Mouse (Mus musculus) liver, embryonic 12.5 days (tissue): ENCODE data around the gene Lrrc4. TPM values are rescaled to one million over a fixed set of nuclear protein-coding genes. Genes with fewer than 3 reads are reported as not detected.

ENCODE experiments used
- ATAC-seq: fragments of 200-750 bp; cut with Nextera tagmentation; 2 replicates; pipeline ENCODE4 v1.8.0; 2017; ENCODE audit warnings: moderate number of reproducible peaks, mild to moderate bottlenecking, moderate library complexity
- H3K27ac ChIP-seq: fragments of 300-500 bp; sonication (generic); 2 replicates; pipeline ENCODE4 v1.5.1; 2016; ENCODE audit warnings: mild to moderate bottlenecking
- H3K27me3 ChIP-seq: fragments of 300-500 bp; sonication (generic); replicated peaks from 2 replicates; pipeline ENCODE4 v1.6.1; 2016; ENCODE audit warnings: mild to moderate bottlenecking, moderate library complexity
- H3K36me3 ChIP-seq: fragments of 300-500 bp; sonication (generic); 2 replicates; pipeline ENCODE4 v1.6.1; 2016; ENCODE audit warnings: mild to moderate bottlenecking, moderate library complexity
- H3K4me1 ChIP-seq: fragments of 300-500 bp; sonication (generic); 2 replicates; pipeline ENCODE4 v1.6.1; 2016
- H3K4me2 ChIP-seq: fragments of 300-500 bp; sonication (generic); 2 replicates; pipeline ENCODE4 v1.6.1; 2016; ENCODE audit warnings: mild to moderate bottlenecking, moderate library complexity
- H3K4me3 ChIP-seq: fragments of 300-500 bp; sonication (generic); 2 replicates; pipeline ENCODE4 v1.5.1; 2016; ENCODE audit warnings: mild to moderate bottlenecking, moderate library complexity
- H3K9ac ChIP-seq: fragments of 300-500 bp; sonication (generic); 2 replicates; pipeline ENCODE4 v1.6.1; 2016; ENCODE audit warnings: mild to moderate bottlenecking, moderate library complexity
- H3K9me3 ChIP-seq: fragments of 300-500 bp; sonication (generic); replicated peaks from 2 replicates; pipeline ENCODE4 v1.6.1; 2016; ENCODE audit warnings: mild to moderate bottlenecking, moderate library complexity
- WGBS: fragments of 180-500 bp; shearing (Covaris S2); methylation state at CpG from one replicate; pipeline ENCODE4 v1.1.7; 2016; ENCODE audit not compliant: insufficient replicate concordance; 5-methylcytosine and 5-hydroxymethylcytosine counted together
- polyA plus RNA-seq: library from polyadenylated mRNA; unstranded; fragments of >200 nt; fragmentation: Nextera tagmentation; extraction: Ambion mirVana; gene quantifications from 2 replicates; pipeline ENCODE4 v1.2.1, GENCODE M21; 2016

Gene Lrrc4
- polyA plus RNA-seq, 1 experiment from 2014 or later, result 0.30 TPM

DNA sequence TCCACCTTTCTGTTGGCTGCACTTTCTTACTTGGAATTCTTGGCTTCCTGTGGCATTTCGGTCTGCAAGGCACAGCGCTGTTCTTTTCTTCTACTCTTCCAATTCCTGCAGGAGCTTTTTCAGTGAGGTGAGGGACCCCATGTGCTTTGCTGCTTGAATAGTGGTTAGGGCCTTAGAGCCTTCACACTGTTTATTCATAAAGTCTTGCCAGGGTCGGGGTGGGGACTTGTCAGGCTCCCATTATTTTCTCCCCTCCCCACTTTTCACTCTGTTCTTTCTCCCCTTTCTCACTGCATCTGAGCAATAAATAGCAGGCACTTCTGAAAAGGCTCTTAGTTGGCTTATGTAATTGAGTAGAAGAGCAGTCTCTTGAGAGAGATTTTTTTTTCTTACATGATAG lies 213.2 kb downstream of the Lrrc4 start:
- WGBS, result 78% methylated on average over 3 of the region's 3 CpGs
- H3K27ac ChIP-seq, result peak overlapping the region; percentile 50; the same call in 1 of the 2 replicates
- peaks cover 75% of the 10 kb centered on the region for H3K4me1 ChIP-seq
- no peak overlapping the region for H3K4me3 ChIP-seq
- no peak for ATAC-seq
- no peak overlapping the region for H3K4me2 ChIP-seq
- no peaks in the 10 kb centered on the region for H3K36me3 ChIP-seq
- H3K27me3 ChIP-seq, result no peaks in the 10 kb centered on the region
- no peaks in the 10 kb centered on the region for H3K9me3 ChIP-seq
- H3K9ac ChIP-seq, result no peak overlapping the region

GRCm38 (mm10) chr6:28615966-28616365 lies 215.6 kb downstream of the Lrrc4 start:
- no peaks in the 10 kb centered on the region for H3K9me3 ChIP-seq
- H3K9ac ChIP-seq, result no peak overlapping the region
- peaks cover 52% of the 10 kb centered on the region for H3K4me1 ChIP-seq
- no peak for ATAC-seq
- H3K27ac ChIP-seq, result no peak overlapping the region
- no peak overlapping the region for H3K4me2 ChIP-seq
- H3K36me3 ChIP-seq, result no peaks in the 10 kb centered on the region
- 69% methylated on average over 3 of the region's 3 CpGs for WGBS
- no peaks in the 10 kb centered on the region for H3K27me3 ChIP-seq
- H3K4me3 ChIP-seq, result no peak overlapping the region

DNA sequence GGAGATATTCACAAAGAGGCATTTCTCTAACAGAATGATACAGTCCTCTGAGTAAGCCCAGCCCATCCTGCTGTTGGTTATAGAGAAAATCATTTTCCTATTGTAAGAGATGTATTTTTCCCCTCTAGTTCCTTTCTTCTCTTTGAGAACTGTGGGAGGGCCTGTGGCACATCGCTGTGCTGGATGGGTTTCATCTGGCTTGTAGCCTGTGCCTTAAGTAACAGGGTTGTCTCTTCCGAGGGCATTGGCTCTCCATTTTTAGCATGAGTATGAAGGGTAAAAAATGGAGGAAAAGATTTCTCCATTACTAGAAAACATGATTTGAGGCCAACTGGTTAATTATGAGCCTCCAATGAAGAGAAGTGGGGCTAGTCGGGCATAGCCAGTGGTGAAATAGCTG lies 216.1 kb downstream of the Lrrc4 start:
- no peaks in the 10 kb centered on the region for H3K9me3 ChIP-seq
- no peak for ATAC-seq
- no peaks in the 10 kb centered on the region for H3K27me3 ChIP-seq
- no peak overlapping the region for H3K9ac ChIP-seq
- peaks cover 52% of the 10 kb centered on the region for H3K4me1 ChIP-seq
- no peaks in the 10 kb centered on the region for H3K36me3 ChIP-seq
- H3K4me2 ChIP-seq, result no peak overlapping the region
- no peak overlapping the region for H3K4me3 ChIP-seq
- 87% methylated on average over 3 of the region's 3 CpGs for whole genome bisulfite sequencing
- no peak overlapping the region for H3K27ac ChIP-seq

GRCm38 (mm10) chr6:28614856-28615255 lies 216.7 kb downstream of the Lrrc4 start:
- H3K4me2 ChIP-seq, result no peak overlapping the region
- H3K4me1 ChIP-seq, result peaks cover 47% of the 10 kb centered on the region
- 84% methylated on average over 4 of the region's 4 CpGs for WGBS
- no peak for ATAC-seq
- H3K27me3 ChIP-seq, result no peaks in the 10 kb centered on the region
- H3K9me3 ChIP-seq, result no peaks in the 10 kb centered on the region
- no peak overlapping the region for H3K4me3 ChIP-seq
- no peaks in the 10 kb centered on the region for H3K36me3 ChIP-seq
- H3K9ac ChIP-seq, result no peak overlapping the region
- no peak overlapping the region for H3K27ac ChIP-seq

GRCm38 (mm10) chr6:28613441-28613840 lies 218.1 kb downstream of the Lrrc4 start:
- no peak for ATAC-seq
- 75% methylated on average over 4 of the region's 4 CpGs for WGBS

More at GRCm38 (mm10) chr6:28613441-28613840, 218.1 kb downstream of the Lrrc4 start:
- Histone ChIP-seq H3K4me1 (peaks cover 34% of the 10 kb centered on the region), H3K27me3 (no peaks in the 10 kb centered on the region), H3K9ac (no peak overlapping the region), H3K9me3 (no peaks in the 10 kb centered on the region), H3K27ac (no peak overlapping the region), H3K4me2 (no peak overlapping the region), H3K36me3 (no peaks in the 10 kb centered on the region), H3K4me3 (no peak overlapping the region)

Other genes with a start within 250 kb of the Lrrc4 start
- not detected in 2 replicates for gene Lep, start 228.5 kb upstream of the Lrrc4 start, polyA plus RNA-seq